Mouse (Mus musculus) thymus, postnatal 14 days (tissue): ENCODE data around the gene Fgfr2.

Experiments
- DNase-seq: peaks from one replicate; pipeline ENCODE4 v3.0.0; 2021

Gene Fgfr2

GRCm38 (mm10) chr7:130938005-130938404, 2185.1 kb downstream of the Fgfr2 start:
- DNase-seq, result no peak

DNA sequence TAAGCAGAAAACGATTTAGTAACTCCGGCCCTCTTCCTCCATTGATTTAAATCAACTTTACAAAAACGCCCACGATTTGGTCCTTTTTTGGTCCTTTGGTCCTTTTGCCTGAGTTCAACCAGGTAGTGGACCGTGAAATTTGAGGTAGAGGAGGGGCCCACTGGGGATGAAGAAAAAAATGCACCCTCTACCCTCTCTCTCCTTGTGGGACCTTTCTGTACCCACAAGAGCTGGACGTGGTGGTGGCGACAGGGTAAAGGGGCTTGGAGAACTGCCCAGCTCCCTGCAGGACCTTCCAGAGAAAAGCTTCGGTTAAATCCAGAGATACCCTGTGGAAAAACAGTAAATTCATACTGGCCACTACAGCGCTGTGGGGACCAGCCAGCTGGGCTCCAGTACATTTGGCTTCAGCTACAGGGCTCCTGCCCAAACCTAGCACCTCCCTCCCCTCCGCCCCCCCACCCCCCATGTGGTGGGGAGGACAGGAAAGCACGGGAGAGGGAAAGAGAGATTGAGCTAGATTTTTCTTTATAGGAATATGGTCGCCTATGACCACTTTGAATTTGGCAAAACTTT, 2185.8 kb downstream of the Fgfr2 start:
- no peak for DNase-seq

DNA sequence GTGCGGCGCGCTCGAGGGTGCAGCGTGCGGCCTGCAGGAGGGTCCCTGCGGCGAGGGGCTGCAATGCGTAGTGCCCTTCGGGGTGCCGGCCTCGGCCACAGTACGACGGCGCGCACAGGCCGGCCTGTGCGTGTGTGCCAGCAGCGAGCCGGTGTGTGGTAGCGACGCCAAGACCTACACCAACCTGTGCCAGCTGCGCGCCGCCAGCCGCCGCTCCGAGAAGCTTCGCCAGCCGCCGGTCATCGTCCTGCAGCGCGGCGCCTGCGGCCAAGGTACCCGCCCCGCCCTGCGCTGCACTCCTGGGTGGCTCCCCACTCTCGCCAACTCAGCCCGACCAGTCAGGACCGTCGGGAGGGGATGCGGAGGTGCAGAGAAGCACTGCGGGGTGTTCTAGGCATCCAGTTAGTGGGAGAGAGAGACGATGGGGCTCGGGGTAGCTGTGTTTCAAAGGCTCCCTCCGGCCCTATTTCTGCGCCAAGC, 2186.6 kb downstream of the Fgfr2 start:
- no peak for DNase-seq

DNA sequence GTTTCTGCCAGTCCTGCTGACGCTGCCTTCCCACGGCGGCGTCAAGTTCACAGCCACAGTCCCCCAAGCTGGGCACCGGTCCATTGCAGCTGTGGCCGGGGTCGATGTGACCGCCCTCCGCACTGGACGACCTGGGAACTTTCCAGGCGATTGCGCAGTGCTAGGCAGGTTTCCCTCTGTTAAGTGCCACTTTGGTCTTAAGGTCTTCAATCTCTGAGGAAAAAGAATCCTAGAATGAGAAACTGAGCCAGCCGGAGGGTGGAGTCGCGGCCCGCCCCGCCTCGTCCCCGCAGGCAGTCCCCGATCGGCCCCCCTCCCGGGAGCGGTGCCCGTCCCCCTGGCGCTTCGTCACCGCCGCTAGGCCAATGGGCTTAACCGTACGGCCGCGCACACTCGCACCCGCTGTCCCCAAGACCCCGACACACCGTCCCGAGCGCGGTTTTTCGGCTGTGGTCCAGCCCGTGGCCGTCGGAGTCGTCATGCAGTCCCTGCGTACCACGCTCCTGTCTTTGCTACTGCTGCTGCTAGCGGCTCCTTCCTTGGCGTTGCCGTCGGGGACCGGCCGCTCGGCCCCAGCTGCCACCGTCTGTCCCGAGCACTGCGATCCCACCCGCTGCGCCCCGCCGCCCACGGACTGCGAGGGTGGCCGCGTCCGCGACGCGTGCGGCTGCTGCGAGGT, 2187.2 kb downstream of the Fgfr2 start, which contains the start of gene Htra1:
TSS of gene Htra1 (plus strand) at position 319 of the 679 bp plus-strand sequence.
- DNase-seq, result peak; percentile 35

DNA sequence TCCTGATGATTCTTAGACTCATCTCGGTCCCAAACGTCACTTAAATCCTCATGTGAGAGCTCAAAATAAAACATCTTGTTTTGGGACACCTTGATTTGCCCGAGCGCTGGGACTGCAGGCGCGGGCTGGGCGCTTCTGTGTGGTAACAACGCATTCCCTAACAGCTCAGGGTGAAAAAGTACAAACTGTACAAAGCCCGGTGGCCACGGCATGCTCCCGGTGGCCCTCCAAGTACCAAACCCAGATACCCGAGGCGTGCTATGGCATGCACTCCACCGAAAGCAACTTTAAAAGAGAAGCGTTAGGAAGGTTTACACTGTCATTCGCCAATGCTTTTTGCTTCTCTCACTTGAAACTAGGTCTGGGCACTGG, 2187.7 kb downstream of the Fgfr2 start:
- no peak for DNase-seq

- no peak for DNase-seq
These were observed 2188.5 kb downstream of the Fgfr2 start for GRCm38 (mm10) chr7:130934654-130935053.

DNA sequence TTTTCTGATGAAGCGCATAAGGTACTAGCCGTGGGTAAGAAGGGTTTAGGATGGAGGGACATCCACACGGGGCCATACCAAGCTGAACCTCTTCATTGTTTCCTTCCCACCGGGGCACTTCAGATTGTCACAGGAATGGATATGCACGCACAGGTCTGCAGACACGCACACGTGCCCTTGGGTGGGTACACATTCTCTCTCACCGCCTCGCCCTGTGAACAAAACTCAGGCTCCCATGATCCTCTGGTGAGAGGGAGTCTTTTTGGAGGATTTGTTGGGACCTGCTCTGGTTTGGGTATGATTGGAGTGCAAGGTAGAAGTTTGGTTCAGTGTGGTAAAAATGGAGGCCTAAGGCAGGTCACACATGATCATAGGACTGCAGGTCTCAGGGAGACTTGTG, 2190.2 kb downstream of the Fgfr2 start:
- no peak for DNase-seq

DNA sequence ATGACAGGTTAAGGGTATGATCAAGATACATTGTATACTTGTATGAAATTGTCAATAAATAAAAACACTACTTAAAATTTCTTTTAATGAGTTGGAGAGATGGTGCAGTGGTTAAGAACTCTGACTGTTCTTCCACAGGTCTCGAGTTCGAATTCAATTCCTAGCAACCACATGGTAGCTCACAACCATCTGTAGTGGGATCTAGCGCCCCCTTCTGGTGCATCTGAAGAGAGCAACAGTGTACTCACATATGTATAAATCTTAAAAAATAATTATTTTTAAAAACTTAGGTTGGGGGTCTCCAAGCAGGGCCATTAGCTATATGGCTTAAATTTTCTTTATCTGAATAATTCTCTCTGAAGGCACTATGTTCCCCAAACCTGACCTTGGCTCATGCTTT, 2192.7 kb downstream of the Fgfr2 start:
- DNase-seq, result peak; percentile 13

- DNase-seq, result no peak
These were observed 2200.0 kb downstream of the Fgfr2 start for GRCm38 (mm10) chr7:130922981-130923731.

- no peak for DNase-seq
These were observed 2204.9 kb downstream of the Fgfr2 start for GRCm38 (mm10) chr7:130918260-130918659.

DNA sequence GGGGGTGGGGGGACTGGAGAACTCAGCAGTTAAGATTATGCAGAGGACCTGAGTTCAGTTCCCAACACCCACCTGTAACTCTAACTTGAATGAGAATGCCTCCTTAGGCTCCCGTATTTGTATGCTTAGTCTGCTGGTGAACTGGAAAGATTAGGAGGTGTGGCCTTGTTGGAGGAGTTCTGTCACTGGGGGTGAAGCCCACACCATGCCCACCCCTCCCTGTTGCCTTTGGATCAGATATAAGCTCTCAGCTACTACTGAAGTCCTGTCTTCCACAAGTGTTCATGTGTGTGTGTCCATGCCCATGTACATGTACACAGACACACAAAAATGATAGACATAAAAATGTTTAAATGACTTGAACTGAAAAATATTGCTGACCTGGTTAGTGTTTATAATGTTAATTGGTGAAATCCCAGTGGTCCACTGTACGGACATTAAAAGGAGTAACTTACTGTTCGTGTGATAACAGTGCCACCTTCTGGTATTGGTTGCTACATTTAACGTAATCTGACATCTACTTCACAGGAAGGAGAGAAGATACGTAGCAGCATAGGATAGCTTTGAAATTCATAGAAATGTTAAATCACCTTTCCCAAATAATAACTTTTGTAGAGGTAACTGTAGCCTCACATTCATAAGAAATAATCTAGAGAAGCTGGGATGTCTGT, 2208.3 kb downstream of the Fgfr2 start:
- DNase-seq, result peak; percentile 44

GRCm38 (mm10) chr7:130910841-130911240, 2212.3 kb downstream of the Fgfr2 start:
- no peak for DNase-seq

- DNase-seq, result no peak
These were observed 2218.4 kb downstream of the Fgfr2 start for GRCm38 (mm10) chr7:130904571-130905365.

GRCm38 (mm10) chr7:130903505-130904074, 2219.6 kb downstream of the Fgfr2 start:
- peak; percentile 63 for DNase-seq

DNA sequence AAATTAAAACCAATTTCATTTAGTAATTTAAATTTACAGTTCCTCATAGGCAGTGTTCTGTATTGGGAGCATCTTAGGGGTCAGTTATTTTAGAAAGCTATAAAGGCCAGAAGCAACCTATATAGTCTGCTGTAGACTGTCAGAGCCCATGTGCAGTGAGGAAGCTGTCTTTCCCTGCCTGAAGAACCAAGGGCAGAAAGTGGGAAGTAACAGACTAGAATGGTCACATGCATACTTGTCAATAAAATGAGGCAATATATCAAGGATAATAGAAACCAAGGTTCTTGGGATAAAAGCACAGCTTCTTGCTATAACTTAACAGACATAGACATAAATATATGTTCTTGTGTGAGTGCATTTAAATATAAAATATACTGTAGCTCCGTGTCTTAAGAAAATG, 2220.2 kb downstream of the Fgfr2 start:
- DNase-seq, result no peak

GRCm38 (mm10) chr7:130900233-130900848, 2222.8 kb downstream of the Fgfr2 start:
- no peak for DNase-seq

- no peak for DNase-seq
These were observed 2224.8 kb downstream of the Fgfr2 start for GRCm38 (mm10) chr7:130898373-130898772.

GRCm38 (mm10) chr7:130897201-130897600, 2225.9 kb downstream of the Fgfr2 start:
- no peak for DNase-seq

- DNase-seq, result no peak
These were observed 2227.1 kb downstream of the Fgfr2 start for GRCm38 (mm10) chr7:130896064-130896463.

GRCm38 (mm10) chr7:130895618-130895945, 2227.6 kb downstream of the Fgfr2 start:
- DNase-seq, result no peak

DNA sequence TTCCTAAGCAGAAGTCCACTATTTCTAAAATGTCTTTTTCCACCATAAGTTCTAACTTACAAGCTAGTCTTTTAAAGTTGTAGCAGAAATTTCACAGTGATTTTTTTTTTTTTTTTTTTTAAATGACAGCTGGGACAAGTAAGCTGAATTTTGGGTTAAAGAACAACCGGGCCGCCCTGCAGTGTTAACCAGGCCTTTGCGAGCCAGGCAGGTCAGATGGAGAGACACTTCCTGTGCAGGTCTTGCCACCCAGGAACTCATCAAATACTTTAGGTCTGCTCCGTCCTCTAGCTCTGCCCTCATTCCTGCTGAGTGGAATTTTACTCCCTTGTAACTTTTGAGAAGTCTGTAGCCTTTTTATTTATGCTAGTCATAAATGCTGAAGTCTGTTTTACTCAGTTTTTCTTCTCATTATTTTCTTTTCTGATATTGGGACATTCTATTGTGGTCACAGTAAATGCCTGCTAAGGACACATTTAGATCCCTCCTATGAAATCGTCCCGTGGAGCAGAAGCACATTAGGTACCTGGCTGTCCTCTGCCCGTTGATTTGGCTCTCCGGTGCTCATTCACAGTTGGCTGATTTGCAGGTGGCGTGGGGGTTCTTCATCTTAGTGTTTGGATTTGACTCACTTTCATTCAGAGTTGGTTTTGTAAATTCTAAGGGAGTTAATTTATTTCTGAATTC, 2228.1 kb downstream of the Fgfr2 start:
- no peak for DNase-seq
